Mouse (Mus musculus) ES-CJ7 (cell line): Measurements from ENCODE around the gene A730049H05Rik.

Source experiments
- DNase-seq: peaks from one replicate; pipeline ENCODE4 v3.0.0; 2011; ENCODE audit warnings: low read depth, low spot score

The A730049H05Rik gene

GRCm38 (mm10) chr6:92816311-92816751 is at the start of gene A730049H05Rik:
Gene A730049H05Rik, plus strand, starts transcription at chr6:92816478.
- peak; percentile 43 for DNase-seq

GRCm38 (mm10) chr6:92776356-92776755 is 39.9 kb upstream of the A730049H05Rik start:
- peak; percentile 69 for DNase-seq

- peak; percentile 56 for DNase-seq
Measured at GRCm38 (mm10) chr6:92779140-92779934, 36.9 kb upstream of the A730049H05Rik start.

- no peak for DNase-seq
Measured at GRCm38 (mm10) chr6:92779935-92780205, 36.4 kb upstream of the A730049H05Rik start.

- no peak for DNase-seq
Measured at GRCm38 (mm10) chr6:92781446-92781845, 34.8 kb upstream of the A730049H05Rik start.

GRCm38 (mm10) chr6:92784782-92785181 is 31.5 kb upstream of the A730049H05Rik start:
- DNase-seq, result peak; percentile 30

- peak; percentile 39 for DNase-seq
Measured at GRCm38 (mm10) chr6:92786701-92787375, 29.4 kb upstream of the A730049H05Rik start.

- peak; percentile 93 for DNase-seq
Measured at GRCm38 (mm10) chr6:92787376-92787712, 28.9 kb upstream of the A730049H05Rik start.

- no peak for DNase-seq
Measured at GRCm38 (mm10) chr6:92793804-92794203, 22.5 kb upstream of the A730049H05Rik start.

- no peak for DNase-seq
Measured at GRCm38 (mm10) chr6:92801462-92801861, 14.8 kb upstream of the A730049H05Rik start.

- DNase-seq, result no peak
Measured at GRCm38 (mm10) chr6:92802421-92802820, 13.9 kb upstream of the A730049H05Rik start.

GRCm38 (mm10) chr6:92803213-92803612 is 13.1 kb upstream of the A730049H05Rik start:
- no peak for DNase-seq

GRCm38 (mm10) chr6:92804254-92804971 is 11.9 kb upstream of the A730049H05Rik start:
- DNase-seq, result no peak

- no peak for DNase-seq
Measured at GRCm38 (mm10) chr6:92809818-92810217, 6.5 kb upstream of the A730049H05Rik start.

- DNase-seq, result no peak
Measured at GRCm38 (mm10) chr6:92810628-92811027, 5.7 kb upstream of the A730049H05Rik start.

GRCm38 (mm10) chr6:92811566-92811965 is 4.7 kb upstream of the A730049H05Rik start:
- DNase-seq, result peak; percentile 49

GRCm38 (mm10) chr6:92812702-92813370 is 3.4 kb upstream of the A730049H05Rik start:
- DNase-seq, result no peak

- DNase-seq, result no peak
Measured at GRCm38 (mm10) chr6:92817661-92818060, 1.4 kb downstream of the A730049H05Rik start.

- no peak for DNase-seq
Measured at GRCm38 (mm10) chr6:92821606-92822005, 5.3 kb downstream of the A730049H05Rik start.

GRCm38 (mm10) chr6:92822006-92822405 is 5.7 kb downstream of the A730049H05Rik start:
- no peak for DNase-seq

GRCm38 (mm10) chr6:92823991-92824390 is 7.7 kb downstream of the A730049H05Rik start:
- no peak for DNase-seq

GRCm38 (mm10) chr6:92826561-92826960 is 10.3 kb downstream of the A730049H05Rik start:
- DNase-seq, result no peak
